Mouse (Mus musculus) megakaryocyte, embryonic 14.5 days (primary cell): ENCODE measurements around the gene Sf3b2. TPM values are rescaled to one million over a fixed set of nuclear protein-coding genes. Genes with fewer than 3 reads are reported as not detected.

Source experiments
- H3K27me3 ChIP-seq: replicated peaks from 2 replicates; pipeline ENCODE3; 2012; ENCODE audit warnings: inconsistent platforms
- H3K36me3 ChIP-seq: replicated peaks from 2 replicates; pipeline ENCODE3; 2012; ENCODE audit warnings: low read length, inconsistent platforms, mixed read lengths
- H3K4me1 ChIP-seq: 2 replicates; pipeline ENCODE4 v1.6.1; 2012; ENCODE audit warnings: inconsistent platforms
- H3K4me3 ChIP-seq: replicated peaks from 2 replicates; pipeline ENCODE3; 2012; ENCODE audit warnings: moderate library complexity, mild to moderate bottlenecking, inconsistent platforms
- H3K9me3 ChIP-seq: 2 replicates; pipeline ENCODE4 v1.6.1; 2012; ENCODE audit warnings: inconsistent platforms
- FLI1 ChIP-seq: IDR thresholded peaks from 2 replicates; pipeline ENCODE4 v1.6.1; 2012; ENCODE audit warnings: low read length, inconsistent platforms, mixed read lengths
- GATA1 ChIP-seq: IDR thresholded peaks from 3 replicates; pipeline ENCODE4 v1.6.1; 2012; ENCODE audit warnings: mixed read lengths, low read length, inconsistent platforms, borderline replicate concordance
- polyA plus RNA-seq: library from polyadenylated mRNA; stranded (reverse); fragments of >175 nt; gene quantifications from 2 replicates; pipeline ENCODE4 v1.2.3, GENCODE M21; 2012; ENCODE audit warnings: low replicate concordance; ENCODE audit not compliant: insufficient read depth

Sf3b2 gene
- polyA plus RNA-seq = 158 and 268 TPM in 2 replicates

GRCm38 (mm10) chr19:5294972-5295735, at the start of gene Sf3b2:
TSS of gene Sf3b2 (minus strand) at chr19:5295455.
- no peaks in the 10 kb centered on the region for H3K9me3 ChIP-seq
- peaks cover 40% of the 10 kb centered on the region for H3K4me1 ChIP-seq
- TF ChIP-seq FLI1 = peak; percentile 82
- no peak for TF ChIP-seq GATA1
- peaks cover 41% of the 10 kb centered on the region for H3K36me3 ChIP-seq
- peak within 1 kb of the TSS; percentile 98 for H3K4me3 ChIP-seq
- peaks cover 19% of the 10 kb centered on the region for H3K27me3 ChIP-seq

GRCm38 (mm10) chr19:5341360-5341759, 46.1 kb upstream of the Sf3b2 start:
- TF ChIP-seq GATA1 (no peak), FLI1 (no peak)
- H3K27me3 ChIP-seq = peaks cover 59% of the 10 kb centered on the region
- H3K9me3 ChIP-seq = no peaks in the 10 kb centered on the region

GRCm38 (mm10) chr19:5337975-5338374, 42.7 kb upstream of the Sf3b2 start:
- Histone ChIP-seq H3K4me1 (peaks cover 3% of the 10 kb centered on the region; the same call in 1 of the 2 replicates), H3K36me3 (no peaks in the 10 kb centered on the region), H3K9me3 (no peaks in the 10 kb centered on the region), H3K4me3 (no peak overlapping the region), H3K27me3 (peaks cover 50% of the 10 kb centered on the region)
- TF ChIP-seq GATA1 = no peak
- TF ChIP-seq FLI1 = no peak

More at GRCm38 (mm10) chr19:5341360-5341759, 46.1 kb upstream of the Sf3b2 start:
- Histone ChIP-seq H3K4me1 (peaks cover 11% of the 10 kb centered on the region), H3K4me3 (no peak overlapping the region), H3K36me3 (no peaks in the 10 kb centered on the region)

GRCm38 (mm10) chr19:5335441-5335840, 40.2 kb upstream of the Sf3b2 start, which contains the start of gene Catsper1:
TSS of gene Catsper1 (plus strand) at chr19:5335741.
- TF ChIP-seq FLI1 = no peak
- no peak for TF ChIP-seq GATA1
- H3K4me3 ChIP-seq = peak within 1 kb of the TSS; percentile 14

GRCm38 (mm10) chr19:5334741-5335140, 39.5 kb upstream of the Sf3b2 start:
- Histone ChIP-seq H3K4me1 (peaks cover 9% of the 10 kb centered on the region), H3K36me3 (no peaks in the 10 kb centered on the region), H3K9me3 (no peaks in the 10 kb centered on the region), H3K4me3 (no peak overlapping the region), H3K27me3 (peaks cover 30% of the 10 kb centered on the region)
- no peak for TF ChIP-seq GATA1
- TF ChIP-seq FLI1 = no peak

More at GRCm38 (mm10) chr19:5335441-5335840, 40.2 kb upstream of the Sf3b2 start, which contains the start of gene Catsper1:
- no peaks in the 10 kb centered on the region for H3K9me3 ChIP-seq
- peaks cover 9% of the 10 kb centered on the region for H3K4me1 ChIP-seq
- no peaks in the 10 kb centered on the region for H3K36me3 ChIP-seq
- H3K27me3 ChIP-seq = peaks cover 35% of the 10 kb centered on the region

- Histone ChIP-seq H3K27me3 (peaks cover 9% of the 10 kb centered on the region), H3K9me3 (no peaks in the 10 kb centered on the region), H3K4me1 (peaks cover 9% of the 10 kb centered on the region), H3K36me3 (no peaks in the 10 kb centered on the region), H3K4me3 (no peak overlapping the region)
- TF ChIP-seq FLI1 (no peak), GATA1 (no peak)
Observed at GRCm38 (mm10) chr19:5327970-5328369, 32.7 kb upstream of the Sf3b2 start.

- TF ChIP-seq GATA1 (no peak), FLI1 (no peak)
Observed at GRCm38 (mm10) chr19:5323801-5324200, 28.5 kb upstream of the Sf3b2 start.

GRCm38 (mm10) chr19:5313189-5313588, 17.9 kb upstream of the Sf3b2 start:
- H3K36me3 ChIP-seq = no peaks in the 10 kb centered on the region
- peaks cover 18% of the 10 kb centered on the region for H3K9me3 ChIP-seq
- peaks cover 11% of the 10 kb centered on the region for H3K27me3 ChIP-seq
- H3K4me1 ChIP-seq = no peaks in the 10 kb centered on the region
- TF ChIP-seq GATA1 (no peak), FLI1 (no peak)
- no peak overlapping the region for H3K4me3 ChIP-seq

More at GRCm38 (mm10) chr19:5323801-5324200, 28.5 kb upstream of the Sf3b2 start:
- Histone ChIP-seq H3K4me3 (peak overlapping the region; percentile 1), H3K36me3 (no peaks in the 10 kb centered on the region), H3K9me3 (peaks cover 8% of the 10 kb centered on the region; the same call in 1 of the 2 replicates), H3K4me1 (peaks cover 4% of the 10 kb centered on the region; the same call in 1 of the 2 replicates), H3K27me3 (peaks cover 18% of the 10 kb centered on the region)

GRCm38 (mm10) chr19:5309025-5309424, 13.8 kb upstream of the Sf3b2 start:
- H3K4me3 ChIP-seq = no peak overlapping the region
- peaks cover 18% of the 10 kb centered on the region for H3K9me3 ChIP-seq
- H3K4me1 ChIP-seq = peaks cover 10% of the 10 kb centered on the region
- H3K27me3 ChIP-seq = peaks cover 36% of the 10 kb centered on the region
- TF ChIP-seq GATA1 (no peak), FLI1 (no peak)
- H3K36me3 ChIP-seq = no peaks in the 10 kb centered on the region

- no peak for TF ChIP-seq GATA1
- Histone ChIP-seq H3K36me3 (no peaks in the 10 kb centered on the region), H3K4me3 (peak overlapping the region; percentile 77), H3K9me3 (peaks cover 18% of the 10 kb centered on the region), H3K27me3 (peaks cover 33% of the 10 kb centered on the region), H3K4me1 (peaks cover 27% of the 10 kb centered on the region)
Observed at GRCm38 (mm10) chr19:5306968-5307734, 11.9 kb upstream of the Sf3b2 start.
